Mouse (Mus musculus) cerebellum, postnatal 10 days (tissue): Measurements from ENCODE around the gene Igf1r.
A peak's percentile ranks its signal among the peaks of the same experiment; 100 is the strongest.

Experiments used
- DNase-seq, 2 experiments: peaks; one replicate each; pipeline ENCODE4 v3.0.0; 2021; ENCODE audit warnings: mixed read lengths in 2 of 2

Igf1r gene

DNA sequence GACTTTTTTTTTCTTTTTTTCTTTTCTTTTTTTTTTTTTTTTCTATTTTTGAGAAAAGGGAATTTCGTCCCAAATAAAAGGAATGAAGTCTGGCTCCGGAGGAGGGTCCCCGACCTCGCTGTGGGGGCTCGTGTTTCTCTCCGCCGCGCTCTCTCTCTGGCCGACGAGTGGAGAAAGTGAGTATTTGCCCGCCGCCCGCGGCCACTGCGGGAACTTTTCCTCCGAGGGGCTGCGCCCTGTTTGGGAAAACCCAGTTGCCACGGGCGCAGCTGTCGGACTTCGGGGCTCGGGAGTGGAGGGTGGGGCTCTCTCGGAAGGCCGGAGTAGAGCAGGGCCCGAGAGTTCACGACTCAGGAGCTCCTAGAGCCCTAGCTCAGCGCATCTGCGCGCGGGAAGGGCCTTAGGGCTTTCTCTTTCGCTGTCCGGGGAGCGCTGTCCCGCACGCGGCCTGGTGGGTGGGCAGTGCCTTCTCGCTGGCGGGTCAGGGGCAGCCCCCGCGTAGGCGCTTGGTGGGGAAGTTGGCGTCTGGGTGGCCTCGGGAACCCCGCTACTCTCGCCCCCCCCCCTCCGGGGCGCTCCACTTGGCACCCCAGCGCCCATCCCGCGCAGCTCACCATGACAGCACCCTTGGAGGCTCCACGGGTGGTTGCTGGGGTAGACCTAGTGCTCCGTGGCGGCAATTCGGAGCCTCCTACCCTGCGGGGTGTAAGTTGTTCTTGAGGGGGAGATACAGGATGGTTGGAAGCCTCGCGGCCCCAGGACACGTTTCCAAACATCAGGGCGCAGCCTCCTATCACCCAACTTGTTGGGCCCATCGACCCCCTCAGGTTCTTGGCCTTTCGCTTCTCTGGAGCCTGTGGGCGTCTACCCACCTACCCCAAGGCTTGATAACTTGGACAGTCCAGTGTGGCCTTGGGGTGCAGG, at the start of gene Igf1r:
TSS of gene Igf1r (plus strand) at position 51 of the 924 bp plus-strand sequence.
- DNase-seq, result peak; percentile 68 to 75

- no peak for DNase-seq
Observed at GRCm38 (mm10) chr7:67906358-67906757, 46.3 kb upstream of the Igf1r start.

GRCm38 (mm10) chr7:67907786-67908400, 44.7 kb upstream of the Igf1r start:
- DNase-seq, result no peak

- no peak for DNase-seq
Observed at GRCm38 (mm10) chr7:67910528-67910927, 42.1 kb upstream of the Igf1r start.

DNA sequence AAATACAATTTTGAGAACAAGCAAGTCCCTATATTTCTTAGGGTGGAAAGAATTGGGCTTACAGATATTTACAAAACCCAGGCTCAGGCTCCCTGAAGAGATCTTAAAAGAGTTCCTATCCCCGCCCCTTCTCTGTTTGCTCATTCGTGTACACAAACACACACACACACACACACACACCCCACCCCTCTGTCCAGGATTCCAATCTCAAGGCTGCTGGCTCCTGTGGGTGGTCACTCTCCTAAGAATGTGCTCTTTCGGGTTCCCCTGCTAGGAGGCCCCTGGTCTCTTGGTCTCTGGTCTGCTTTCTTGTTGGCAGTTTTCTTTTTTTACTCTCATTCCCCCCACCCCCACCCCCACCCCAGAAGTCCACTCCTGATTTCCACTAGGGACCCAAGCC, 41.7 kb upstream of the Igf1r start:
- no peak for DNase-seq

DNA sequence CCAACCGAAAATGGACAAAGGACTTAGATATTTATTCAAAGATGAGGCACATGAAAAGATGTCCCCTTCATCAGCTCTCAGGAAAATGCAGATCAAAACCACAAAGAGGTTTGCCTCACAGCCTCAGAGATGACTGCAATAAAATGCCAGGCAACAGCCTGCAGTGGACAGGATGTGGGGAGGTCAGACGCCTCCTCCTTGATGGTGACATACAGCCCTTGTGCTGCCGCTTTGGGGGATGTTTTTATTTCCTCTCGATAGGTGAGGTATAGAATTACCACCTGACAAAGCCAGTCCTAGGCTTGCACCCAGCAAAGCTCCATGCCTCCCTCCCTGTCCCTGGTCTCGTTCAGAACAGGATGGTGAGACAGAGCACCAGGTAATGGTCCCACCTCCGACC, 40.8 kb upstream of the Igf1r start:
- no peak for DNase-seq

GRCm38 (mm10) chr7:67916960-67917359, 35.7 kb upstream of the Igf1r start:
- DNase-seq, result no peak

GRCm38 (mm10) chr7:67917753-67918152, 34.9 kb upstream of the Igf1r start:
- no peak for DNase-seq

- no peak for DNase-seq
Observed at GRCm38 (mm10) chr7:67919467-67919866, 33.2 kb upstream of the Igf1r start.

- no peak for DNase-seq
Observed at GRCm38 (mm10) chr7:67924215-67924614, 28.4 kb upstream of the Igf1r start.

- DNase-seq, result no peak
Observed at GRCm38 (mm10) chr7:67930132-67930531, 22.5 kb upstream of the Igf1r start.

- DNase-seq, result no peak
Observed at GRCm38 (mm10) chr7:67936801-67937200, 15.8 kb upstream of the Igf1r start.

DNA sequence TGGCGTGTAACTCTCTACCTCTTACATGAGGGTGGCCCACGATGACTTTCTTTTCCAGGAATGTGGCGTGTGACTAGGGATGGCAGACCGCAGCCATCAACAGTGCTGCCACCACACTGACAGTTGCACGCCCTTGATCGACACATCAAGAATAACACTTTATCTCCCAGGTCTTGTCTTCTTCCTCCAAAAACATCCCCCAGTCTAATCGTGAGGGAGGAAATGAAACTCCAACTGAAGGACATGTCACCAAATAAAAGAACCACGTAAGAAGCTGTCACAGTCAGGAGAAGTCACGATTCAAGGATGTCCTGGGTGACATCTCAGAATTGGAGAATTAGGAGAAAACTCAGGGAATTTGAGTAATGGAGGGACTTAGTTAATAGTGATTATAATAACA, 8.8 kb upstream of the Igf1r start:
- no peak for DNase-seq

DNA sequence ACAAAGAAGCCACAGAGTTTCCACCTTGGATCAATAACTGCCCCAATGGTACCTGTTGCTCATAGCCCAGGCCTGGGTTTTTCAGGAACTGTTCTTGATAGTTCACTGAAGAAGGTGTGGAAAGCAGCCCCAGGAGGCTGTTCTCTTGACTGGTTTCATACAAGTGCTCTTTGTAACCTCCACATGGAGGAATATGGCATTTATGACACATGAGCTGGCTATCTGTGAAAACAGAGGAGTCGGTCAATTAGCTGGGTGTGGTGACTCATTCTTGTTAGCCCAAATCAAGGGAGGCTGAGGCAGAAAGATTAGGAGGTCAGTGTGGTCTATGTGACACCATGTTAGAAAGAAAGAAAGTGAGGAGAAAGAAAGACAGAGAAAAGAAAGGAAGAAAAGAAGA, 5.7 kb upstream of the Igf1r start:
- DNase-seq, result no peak

- DNase-seq, result peak in 1 of 2 experiments; percentile 81
Observed at GRCm38 (mm10) chr7:67950346-67950814, 2.2 kb upstream of the Igf1r start.

DNA sequence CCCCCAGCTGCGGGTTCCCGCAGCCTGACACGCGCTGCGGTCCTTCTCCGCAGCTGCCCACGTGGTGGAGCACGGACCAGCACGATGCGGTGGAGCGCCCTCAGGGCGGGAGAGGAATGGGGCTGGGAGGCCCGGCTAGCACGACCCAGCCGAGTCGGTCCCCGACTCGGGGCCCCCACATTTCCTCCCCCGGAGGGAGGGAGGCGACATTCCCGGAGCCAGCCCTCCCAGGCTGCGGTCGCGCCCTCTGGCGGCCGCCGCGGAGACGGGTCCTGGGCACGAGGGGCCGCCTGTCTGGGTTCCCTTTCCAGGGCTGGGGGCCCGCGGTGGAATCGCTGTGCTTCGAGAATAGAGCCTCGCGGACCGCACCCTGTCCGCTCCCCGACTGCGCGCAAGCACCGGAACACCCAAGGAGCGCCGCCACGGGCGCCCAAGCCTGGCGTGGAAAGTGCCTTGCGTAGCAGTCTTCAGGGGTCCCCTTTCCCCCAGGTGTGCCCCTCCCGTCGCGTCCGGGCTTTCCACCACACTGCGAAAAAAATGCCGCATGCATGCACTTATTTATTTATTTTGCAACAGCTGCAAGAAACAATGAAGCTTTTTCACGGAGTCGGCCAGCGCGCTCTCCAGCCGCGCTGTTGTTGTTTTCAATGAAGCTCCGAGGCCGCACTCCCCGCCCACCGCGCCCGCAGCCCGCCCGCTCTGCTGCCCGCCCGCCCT, 1.7 kb upstream of the Igf1r start:
- DNase-seq, result peak; percentile 93

DNA sequence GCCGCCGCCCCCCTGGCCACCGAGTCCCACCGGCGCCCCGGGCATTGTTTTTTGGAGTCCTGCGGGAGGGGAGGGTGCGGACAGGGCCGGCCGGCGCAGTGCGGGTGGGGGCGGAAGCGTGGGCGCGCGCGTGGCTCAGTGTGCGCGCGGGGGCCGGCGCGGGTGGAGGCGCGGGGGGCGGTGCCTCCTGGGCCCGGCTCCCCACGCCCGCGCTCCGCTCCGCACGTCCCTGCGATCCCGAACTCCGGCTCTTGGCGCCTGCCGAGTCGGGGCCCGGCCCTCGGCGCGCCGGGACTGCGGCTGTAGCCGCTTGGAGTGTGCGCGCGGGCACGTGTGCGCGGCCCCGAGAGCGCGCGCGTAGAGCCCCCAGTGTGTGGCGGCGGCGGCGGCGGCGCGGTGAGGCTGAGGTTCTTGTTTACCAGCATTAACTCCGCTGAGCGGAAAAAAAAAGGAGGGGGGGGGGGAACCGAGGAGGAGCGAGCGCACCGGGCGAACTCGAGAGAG, 1.0 kb upstream of the Igf1r start:
- peak; percentile 96 to 98 for DNase-seq

- peak; percentile 88 to 89 for DNase-seq
Observed at GRCm38 (mm10) chr7:67952036-67952681, 468 bp upstream of the Igf1r start.

- peak; percentile 26 to 39 for DNase-seq
Observed at GRCm38 (mm10) chr7:67953764-67954242, 1.2 kb downstream of the Igf1r start.

GRCm38 (mm10) chr7:67954591-67955185, 2.1 kb downstream of the Igf1r start:
- no peak for DNase-seq

DNA sequence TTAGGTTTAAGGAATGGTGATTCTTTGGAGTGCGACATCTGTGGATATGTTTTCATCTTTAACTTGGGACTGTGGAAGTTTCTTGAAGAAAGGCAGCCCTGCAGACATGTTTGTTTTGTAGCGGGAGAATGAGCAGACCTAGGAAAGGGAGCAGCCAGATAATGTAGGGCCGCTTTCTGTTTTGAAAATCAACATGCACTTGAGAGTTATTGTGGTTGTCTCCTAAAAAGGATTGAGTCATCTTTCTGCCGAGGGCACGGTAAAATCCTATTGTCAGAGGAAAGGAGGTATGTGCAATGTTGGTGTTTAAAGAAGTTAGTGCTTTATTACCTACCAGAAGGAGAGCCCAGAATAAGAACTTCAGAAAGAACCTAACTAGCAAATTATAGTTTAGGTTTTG, 2.6 kb downstream of the Igf1r start:
- no peak for DNase-seq

DNA sequence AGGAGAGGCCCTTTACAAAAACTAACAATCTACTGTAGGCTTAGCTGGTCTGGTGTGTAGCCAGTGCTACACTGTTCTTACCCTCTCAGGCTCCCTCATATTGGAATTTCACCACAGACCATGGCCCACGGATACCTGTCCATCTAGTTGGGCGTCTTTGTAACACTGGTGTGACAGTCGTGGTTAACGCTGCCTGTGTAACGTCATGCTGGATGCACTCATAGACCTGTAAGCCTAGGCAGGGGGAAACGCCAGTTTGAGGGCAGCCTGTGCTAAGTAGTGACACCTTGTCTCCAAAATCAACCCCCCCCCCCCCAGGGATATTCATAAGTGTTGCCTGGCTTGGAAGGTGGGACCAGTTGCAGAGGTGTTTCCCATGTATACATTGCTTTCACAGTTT, 4.7 kb downstream of the Igf1r start:
- no peak for DNase-seq
